Mouse (Mus musculus): ENCODE data around the gene Nsa2. TPM values are rescaled to one million over a fixed set of nuclear protein-coding genes. Genes with fewer than 3 reads are reported as not detected.
"Not testable (repeated sequence)": the region's sequence is repeated elsewhere in the genome, so short reads cannot be mapped to it uniquely, and the experiment has no call there.

The Nsa2 gene
- polyA plus RNA-seq, 1 experiment = 44.3 TPM

GRCm38 (mm10) chr13:97145834-97146233 is 8.1 kb upstream of the Nsa2 start:
- Histone ChIP-seq H3K27ac (ENCODE audit: insufficient read depth, low read length) (no peak overlapping the region), H3K4me1 (ENCODE audit: control insufficient read depth, insufficient read depth, low read length) (no peaks in the 10 kb centered on the region), H3K4me3 (ENCODE audit: insufficient read depth, low read length) (no peak overlapping the region)
- TF ChIP-seq POLR2A (IDR thresholded peaks at IDR 0.05; ENCODE audit: extremely low read depth, insufficient read depth, low read length) (no peak), CTCF (IDR thresholded peaks at IDR 0.05; ENCODE audit: extremely low read depth, insufficient read depth, low read length) (peak; percentile 30; the same call in 1 of the 2 replicates)

- peaks cover 2% of the 10 kb centered on the region; the same call in 1 of the 2 replicates for H3K4me1 ChIP-seq (ENCODE audit: control insufficient read depth, insufficient read depth, low read length)
- no peak for TF ChIP-seq CTCF (IDR thresholded peaks at IDR 0.05; ENCODE audit: extremely low read depth, insufficient read depth, low read length)
- no peak for TF ChIP-seq POLR2A (IDR thresholded peaks at IDR 0.05; ENCODE audit: extremely low read depth, insufficient read depth, low read length)
- no peak overlapping the region for H3K27ac ChIP-seq (ENCODE audit: insufficient read depth, low read length)
- no peak overlapping the region for H3K4me3 ChIP-seq (ENCODE audit: insufficient read depth, low read length)
Observed at GRCm38 (mm10) chr13:97142321-97142720, 4.6 kb upstream of the Nsa2 start.

- not testable (repeated sequence) for H3K4me1 ChIP-seq (ENCODE audit: control insufficient read depth, insufficient read depth, low read length); H3K27ac ChIP-seq (ENCODE audit: insufficient read depth, low read length)
- H3K4me3 ChIP-seq (ENCODE audit: insufficient read depth, low read length) = peak overlapping the region; percentile 69
Observed at GRCm38 (mm10) chr13:97138404-97138931, 731 bp upstream of the Nsa2 start.

GRCm38 (mm10) chr13:97130413-97130812 is 7.3 kb downstream of the Nsa2 start:
- not testable (repeated sequence) for H3K27ac ChIP-seq (ENCODE audit: insufficient read depth, low read length); H3K4me1 ChIP-seq (ENCODE audit: control insufficient read depth, insufficient read depth, low read length); H3K4me3 ChIP-seq (ENCODE audit: insufficient read depth, low read length)

GRCm38 (mm10) chr13:97129654-97130053 is 8.1 kb downstream of the Nsa2 start:
- H3K4me1 ChIP-seq (ENCODE audit: control insufficient read depth, insufficient read depth, low read length); H3K27ac ChIP-seq (ENCODE audit: insufficient read depth, low read length); H3K4me3 ChIP-seq (ENCODE audit: insufficient read depth, low read length): not testable (repeated sequence)

- Histone ChIP-seq H3K4me3 (ENCODE audit: insufficient read depth, low read length) (no peak overlapping the region), H3K4me1 (ENCODE audit: control insufficient read depth, insufficient read depth, low read length) (no peaks in the 10 kb centered on the region), H3K27ac (ENCODE audit: insufficient read depth, low read length) (no peak overlapping the region)
- TF ChIP-seq CTCF (IDR thresholded peaks at IDR 0.05; ENCODE audit: extremely low read depth, insufficient read depth, low read length) = no peak
- no peak for TF ChIP-seq POLR2A (IDR thresholded peaks at IDR 0.05; ENCODE audit: extremely low read depth, insufficient read depth, low read length)
Observed at GRCm38 (mm10) chr13:97121341-97121740, 16.4 kb downstream of the Nsa2 start.

- H3K4me1 ChIP-seq (ENCODE audit: control insufficient read depth, insufficient read depth, low read length) = no peaks in the 10 kb centered on the region
- H3K4me3 ChIP-seq (ENCODE audit: insufficient read depth, low read length) = no peak overlapping the region
- no peak for TF ChIP-seq POLR2A (IDR thresholded peaks at IDR 0.05; ENCODE audit: extremely low read depth, insufficient read depth, low read length)
- TF ChIP-seq CTCF (IDR thresholded peaks at IDR 0.05; ENCODE audit: extremely low read depth, insufficient read depth, low read length) = no peak
- no peak overlapping the region for H3K27ac ChIP-seq (ENCODE audit: insufficient read depth, low read length)
Observed at GRCm38 (mm10) chr13:97109046-97109445, 28.7 kb downstream of the Nsa2 start.

GRCm38 (mm10) chr13:97107721-97108120 is 30.0 kb downstream of the Nsa2 start:
- H3K27ac ChIP-seq (ENCODE audit: insufficient read depth, low read length); H3K4me3 ChIP-seq (ENCODE audit: insufficient read depth, low read length); H3K4me1 ChIP-seq (ENCODE audit: control insufficient read depth, insufficient read depth, low read length): not testable (repeated sequence)

GRCm38 (mm10) chr13:97104996-97105395 is 32.7 kb downstream of the Nsa2 start:
- H3K27ac ChIP-seq (ENCODE audit: insufficient read depth, low read length) = no peak overlapping the region
- TF ChIP-seq POLR2A (IDR thresholded peaks at IDR 0.05; ENCODE audit: extremely low read depth, insufficient read depth, low read length) = no peak
- TF ChIP-seq CTCF (IDR thresholded peaks at IDR 0.05; ENCODE audit: extremely low read depth, insufficient read depth, low read length) = no peak
- H3K4me3 ChIP-seq (ENCODE audit: insufficient read depth, low read length) = no peak overlapping the region
- no peaks in the 10 kb centered on the region for H3K4me1 ChIP-seq (ENCODE audit: control insufficient read depth, insufficient read depth, low read length)

GRCm38 (mm10) chr13:97099187-97099852 is 38.4 kb downstream of the Nsa2 start, which contains the start of gene Gm6169:
Gene Gm6169 (minus strand): TSS chr13:97099237.
- no peak within 1 kb of the TSS for H3K27ac ChIP-seq (ENCODE audit: insufficient read depth, low read length)
- TF ChIP-seq POLR2A (IDR thresholded peaks at IDR 0.05; ENCODE audit: extremely low read depth, insufficient read depth, low read length) (no peak), CTCF (IDR thresholded peaks at IDR 0.05; ENCODE audit: extremely low read depth, insufficient read depth, low read length) (peak; percentile 72)
- no peak within 1 kb of the TSS for H3K4me3 ChIP-seq (ENCODE audit: insufficient read depth, low read length)
- no peaks in the 10 kb centered on the region for H3K4me1 ChIP-seq (ENCODE audit: control insufficient read depth, insufficient read depth, low read length)

GRCm38 (mm10) chr13:97095726-97096125 is 42.0 kb downstream of the Nsa2 start:
- no peak overlapping the region for H3K27ac ChIP-seq (ENCODE audit: insufficient read depth, low read length)
- H3K4me3 ChIP-seq (ENCODE audit: insufficient read depth, low read length) = no peak overlapping the region
- TF ChIP-seq POLR2A (IDR thresholded peaks at IDR 0.05; ENCODE audit: extremely low read depth, insufficient read depth, low read length) = no peak
- no peak for TF ChIP-seq CTCF (IDR thresholded peaks at IDR 0.05; ENCODE audit: extremely low read depth, insufficient read depth, low read length)
- H3K4me1 ChIP-seq (ENCODE audit: control insufficient read depth, insufficient read depth, low read length) = no peaks in the 10 kb centered on the region

Data from cortical plate, adult 2 months (tissue).